Mouse (Mus musculus): Measurements from ENCODE around the gene 2700081O15Rik. TPM values are rescaled to one million over a fixed set of nuclear protein-coding genes. Genes with fewer than 3 reads are reported as not detected.

2700081O15Rik gene
- polyA plus RNA-seq, 1 experiment from 2014 or later, result 15.1 TPM

DNA sequence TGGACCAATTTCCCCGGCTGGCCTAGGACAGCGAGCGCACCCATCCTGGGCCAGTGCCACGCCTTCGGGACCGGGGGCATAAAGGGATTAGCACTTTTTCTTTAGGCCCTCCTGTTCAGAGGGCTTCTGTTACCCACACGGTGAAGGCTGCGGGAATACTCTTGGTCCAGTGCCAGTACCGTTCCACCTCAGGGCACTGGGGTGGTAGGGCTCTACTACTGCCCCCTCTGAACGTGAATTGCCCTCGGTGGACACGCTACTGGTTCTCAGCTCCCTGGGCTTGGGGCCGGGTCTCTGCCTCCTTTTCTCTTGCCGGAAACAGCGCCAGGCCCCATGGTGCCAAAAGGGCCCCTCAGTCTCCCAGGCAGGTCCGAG lies 6.2 kb downstream of the 2700081O15Rik start:
- H3K4me1 ChIP-seq (ENCODE audit: control insufficient read depth, insufficient read depth, low read length), result peaks cover 50% of the 10 kb centered on the region
- H3K4me2 ChIP-seq (ENCODE audit: low read depth), result peak overlapping the region; percentile 45
- ATAC-seq (ENCODE audit: insufficient read depth, low FRiP score, low TSS enrichment), result 0 out of 2 replicates have a peak, but pooled peaks have one; percentile 10

DNA sequence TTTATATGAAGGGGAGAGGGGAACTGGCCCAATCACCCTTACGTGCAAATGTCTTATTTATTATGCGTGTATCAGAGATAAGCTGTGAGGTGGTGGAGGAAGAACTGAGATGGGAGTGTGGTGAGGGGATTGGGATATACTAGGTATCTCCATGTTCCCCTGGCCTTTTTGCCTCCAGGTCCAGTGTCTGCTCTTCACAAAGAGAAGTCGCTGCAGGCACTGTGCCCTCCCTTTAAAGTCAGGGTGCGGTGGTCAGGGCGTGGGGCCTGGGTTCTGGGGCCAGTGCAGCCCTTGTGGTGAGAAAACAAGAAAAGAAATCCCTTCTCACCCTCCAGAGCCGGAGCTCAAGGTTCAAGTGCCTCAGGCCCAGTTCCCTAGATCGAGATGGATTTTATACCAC lies 6.7 kb downstream of the 2700081O15Rik start:
- Histone ChIP-seq H3K4me3 (ENCODE audit: low read depth, low read length) (peak overlapping the region; percentile 6; the same call in 1 of the 2 replicates), H3K4me2 (ENCODE audit: low read depth) (peak overlapping the region; percentile 45), H3K36me3 (ENCODE audit: control insufficient read depth, insufficient read depth, low read length) (peaks cover 18% of the 10 kb centered on the region), H3K4me1 (ENCODE audit: control insufficient read depth, insufficient read depth, low read length) (peaks cover 48% of the 10 kb centered on the region), H3K27ac (ENCODE audit: low read depth, low read length) (no peak overlapping the region), H3K27me3 (ENCODE audit: control insufficient read depth, insufficient read depth, low read length) (no peaks in the 10 kb centered on the region), H3K9ac (ENCODE audit: low read length) (no peak overlapping the region), H3K9me3 (ENCODE audit: control insufficient read depth, low read length) (no peaks in the 10 kb centered on the region)
- ATAC-seq (ENCODE audit: insufficient read depth, low FRiP score, low TSS enrichment), result no peak
- 62% methylated on average over 7 of the region's 7 CpGs for WGBS
- no peak for DNase-seq (ENCODE audit: low spot score)

More for the DNA sequence above, 6.2 kb downstream of the 2700081O15Rik start:
- DNase-seq (ENCODE audit: low spot score), result no peak
- no peaks in the 10 kb centered on the region for H3K9me3 ChIP-seq (ENCODE audit: control insufficient read depth, low read length)
- WGBS, result 29% methylated on average over 16 of the region's 16 CpGs
- peak overlapping the region; percentile 26 for H3K4me3 ChIP-seq (ENCODE audit: low read depth, low read length)
- H3K36me3 ChIP-seq (ENCODE audit: control insufficient read depth, insufficient read depth, low read length), result peaks cover 18% of the 10 kb centered on the region
- peak overlapping the region; percentile 51 for H3K9ac ChIP-seq (ENCODE audit: low read length)
- 0 out of 2 replicates have a peak overlapping the region, but pooled peaks have one; percentile 20 for H3K27ac ChIP-seq (ENCODE audit: low read depth, low read length)
- H3K27me3 ChIP-seq (ENCODE audit: control insufficient read depth, insufficient read depth, low read length), result no peaks in the 10 kb centered on the region

DNA sequence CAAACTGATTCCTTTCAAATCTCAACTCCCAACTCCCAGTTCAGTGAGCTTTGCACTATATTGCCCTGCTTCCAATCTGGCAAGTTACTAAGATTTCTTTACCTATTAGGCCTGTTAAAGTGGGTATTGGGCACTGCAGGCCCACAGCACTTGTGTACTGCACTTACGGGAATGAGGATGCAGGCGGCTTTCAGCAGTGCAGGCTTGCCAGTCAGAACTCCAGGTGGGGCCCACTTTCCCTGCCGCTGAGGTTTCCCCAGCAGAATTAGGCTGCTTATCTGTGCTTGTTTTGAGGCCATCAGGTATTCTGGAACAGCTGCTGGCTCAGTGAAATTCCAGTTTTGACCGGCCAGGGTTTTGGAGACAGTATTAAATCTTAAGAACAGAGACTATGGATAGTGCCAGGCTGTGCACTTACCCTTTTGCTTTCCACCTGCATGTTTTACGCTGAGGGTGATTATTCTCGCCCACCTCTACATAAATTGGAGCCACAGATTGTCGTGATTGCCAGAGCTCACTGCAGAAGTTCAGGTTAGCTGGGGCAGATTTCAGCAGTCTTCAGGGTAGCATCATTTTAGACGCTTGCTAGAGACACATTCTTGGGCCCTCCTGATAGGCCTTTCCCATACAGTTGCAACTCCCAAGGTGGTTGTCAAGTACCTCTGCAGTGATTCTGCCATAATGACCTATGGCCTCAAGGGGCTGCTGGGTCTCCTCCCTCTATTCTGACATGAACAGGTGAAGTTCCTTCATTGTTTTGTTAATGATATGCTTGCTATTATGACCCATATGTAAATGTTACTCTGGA lies 7.4 kb downstream of the 2700081O15Rik start:
- no peaks in the 10 kb centered on the region for H3K9me3 ChIP-seq (ENCODE audit: control insufficient read depth, low read length)
- H3K4me3 ChIP-seq (ENCODE audit: low read depth, low read length), result no peak overlapping the region
- no peak for ATAC-seq (ENCODE audit: insufficient read depth, low FRiP score, low TSS enrichment)
- H3K4me1 ChIP-seq (ENCODE audit: control insufficient read depth, insufficient read depth, low read length), result peaks cover 41% of the 10 kb centered on the region
- H3K9ac ChIP-seq (ENCODE audit: low read length), result no peak overlapping the region
- H3K4me2 ChIP-seq (ENCODE audit: low read depth), result peak overlapping the region; percentile 10; the same call in 1 of the 2 replicates
- peaks cover 18% of the 10 kb centered on the region for H3K36me3 ChIP-seq (ENCODE audit: control insufficient read depth, insufficient read depth, low read length)
- DNase-seq (ENCODE audit: low spot score), result no peak
- 74% methylated on average over 8 of the region's 8 CpGs for WGBS
- H3K27ac ChIP-seq (ENCODE audit: low read depth, low read length), result no peak overlapping the region
- H3K27me3 ChIP-seq (ENCODE audit: control insufficient read depth, insufficient read depth, low read length), result no peaks in the 10 kb centered on the region

DNA sequence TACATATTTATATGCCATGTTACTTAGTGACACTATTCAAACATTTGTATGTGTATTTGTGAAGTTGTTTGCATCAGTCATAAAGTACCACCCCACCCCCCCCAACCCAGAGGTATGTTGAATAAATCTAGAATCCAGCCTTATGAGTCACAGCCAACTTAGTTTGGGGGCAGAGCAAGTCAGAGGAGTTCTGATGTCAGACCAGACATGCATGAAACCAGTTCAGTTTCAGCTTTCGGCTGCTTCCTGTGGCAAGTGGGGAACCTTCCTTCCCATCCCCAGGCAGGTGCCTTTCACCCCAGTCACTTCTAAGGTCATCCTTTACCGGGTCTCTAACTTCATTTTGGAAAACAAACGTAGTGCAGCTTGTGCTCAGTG lies 8.0 kb downstream of the 2700081O15Rik start:
- H3K4me2 ChIP-seq (ENCODE audit: low read depth), result no peak overlapping the region
- H3K9ac ChIP-seq (ENCODE audit: low read length), result no peak overlapping the region
- H3K4me3 ChIP-seq (ENCODE audit: low read depth, low read length), result no peak overlapping the region
- no peaks in the 10 kb centered on the region for H3K9me3 ChIP-seq (ENCODE audit: control insufficient read depth, low read length)
- no peak overlapping the region for H3K27ac ChIP-seq (ENCODE audit: low read depth, low read length)
- H3K27me3 ChIP-seq (ENCODE audit: control insufficient read depth, insufficient read depth, low read length), result no peaks in the 10 kb centered on the region
- peaks cover 36% of the 10 kb centered on the region for H3K4me1 ChIP-seq (ENCODE audit: control insufficient read depth, insufficient read depth, low read length)
- H3K36me3 ChIP-seq (ENCODE audit: control insufficient read depth, insufficient read depth, low read length), result peaks cover 18% of the 10 kb centered on the region
- WGBS, result 59% methylated on average over 3 of the region's 3 CpGs
- DNase-seq (ENCODE audit: low spot score) (no peak), ATAC-seq (ENCODE audit: insufficient read depth, low FRiP score, low TSS enrichment) (no peak)

DNA sequence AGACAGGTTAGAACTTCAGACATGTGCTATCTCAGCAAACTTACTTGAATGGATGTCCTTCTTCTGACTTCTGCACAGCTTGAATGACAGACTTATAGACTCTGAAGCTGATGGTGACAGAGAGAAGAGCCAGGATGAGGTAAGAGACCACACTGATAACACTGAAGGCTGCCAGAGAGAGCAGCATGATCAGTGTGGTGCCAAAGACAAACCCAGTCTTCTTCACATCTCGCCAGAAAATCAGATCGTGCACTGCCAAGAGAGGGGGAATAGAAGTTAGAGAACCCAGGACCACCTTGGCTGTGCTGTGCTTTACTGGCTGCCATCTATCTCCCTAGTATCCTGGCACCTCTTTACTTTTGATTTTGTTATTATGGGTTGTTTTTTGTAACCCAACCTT lies 17.5 kb downstream of the 2700081O15Rik start:
- ATAC-seq (ENCODE audit: insufficient read depth, low FRiP score, low TSS enrichment), result no peak
- 85% methylated on average over 2 of the region's 2 CpGs for WGBS
- Histone ChIP-seq H3K27me3 (ENCODE audit: control insufficient read depth, insufficient read depth, low read length) (no peaks in the 10 kb centered on the region), H3K9ac (ENCODE audit: low read length) (no peak overlapping the region), H3K9me3 (ENCODE audit: control insufficient read depth, low read length) (no peaks in the 10 kb centered on the region), H3K4me1 (ENCODE audit: control insufficient read depth, insufficient read depth, low read length) (no peaks in the 10 kb centered on the region), H3K36me3 (ENCODE audit: control insufficient read depth, insufficient read depth, low read length) (peaks cover 3% of the 10 kb centered on the region; the same call in 1 of the 2 replicates), H3K27ac (ENCODE audit: low read depth, low read length) (no peak overlapping the region), H3K4me2 (ENCODE audit: low read depth) (no peak overlapping the region), H3K4me3 (ENCODE audit: low read depth, low read length) (no peak overlapping the region)
- no peak for DNase-seq (ENCODE audit: low spot score)

DNA sequence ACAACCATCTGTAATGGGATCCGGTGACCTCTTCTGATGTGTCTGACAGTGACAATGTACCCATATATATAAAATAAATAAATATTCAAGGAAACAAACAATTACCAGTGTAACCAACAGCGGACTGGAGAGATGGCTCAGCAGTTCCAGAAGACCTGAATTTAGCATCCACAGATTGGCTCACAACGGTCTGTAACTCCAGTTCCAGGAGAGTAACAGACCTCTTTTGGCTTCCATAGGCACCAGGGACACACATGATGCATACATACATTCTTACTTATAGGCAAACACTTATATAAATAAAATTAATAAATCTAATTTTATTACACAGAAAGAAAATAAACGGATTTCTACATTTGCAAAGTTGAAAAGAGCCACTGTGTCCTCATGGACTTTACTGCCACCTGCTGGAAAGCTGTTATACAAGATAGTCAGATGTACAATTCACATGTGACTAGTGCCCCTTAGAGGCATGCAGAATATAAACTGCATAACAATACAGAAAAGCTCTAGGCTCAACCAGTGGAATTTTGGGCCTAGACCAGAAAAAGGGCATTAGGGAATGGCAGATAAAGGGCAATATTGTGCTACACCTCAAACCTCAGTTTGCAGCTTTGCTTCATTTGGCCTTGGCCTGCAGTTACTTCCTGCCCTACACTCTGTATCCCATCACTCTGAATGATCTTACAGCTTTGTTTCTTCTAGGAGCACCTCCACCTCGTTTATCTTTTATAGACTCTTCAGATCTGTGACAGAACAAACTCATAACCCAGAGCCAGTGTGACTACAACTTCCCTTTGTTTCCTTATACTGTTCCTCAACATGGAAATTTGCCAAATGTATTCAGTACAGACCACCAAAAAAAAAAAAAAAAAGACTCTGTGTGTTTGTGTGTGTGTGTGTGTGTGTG lies 18.9 kb downstream of the 2700081O15Rik start:
- ATAC-seq (ENCODE audit: insufficient read depth, low FRiP score, low TSS enrichment) (no peak), DNase-seq (ENCODE audit: low spot score) (no peak)
- Histone ChIP-seq H3K36me3 (ENCODE audit: control insufficient read depth, insufficient read depth, low read length) (peaks cover 3% of the 10 kb centered on the region; the same call in 1 of the 2 replicates), H3K27ac (ENCODE audit: low read depth, low read length) (no peak overlapping the region), H3K4me2 (ENCODE audit: low read depth) (no peak overlapping the region), H3K4me1 (ENCODE audit: control insufficient read depth, insufficient read depth, low read length) (no peaks in the 10 kb centered on the region), H3K9me3 (ENCODE audit: control insufficient read depth, low read length) (no peaks in the 10 kb centered on the region), H3K27me3 (ENCODE audit: control insufficient read depth, insufficient read depth, low read length) (no peaks in the 10 kb centered on the region), H3K4me3 (ENCODE audit: low read depth, low read length) (no peak overlapping the region), H3K9ac (ENCODE audit: low read length) (no peak overlapping the region)
- 81% methylated on average over 5 of the region's 5 CpGs for WGBS

DNA sequence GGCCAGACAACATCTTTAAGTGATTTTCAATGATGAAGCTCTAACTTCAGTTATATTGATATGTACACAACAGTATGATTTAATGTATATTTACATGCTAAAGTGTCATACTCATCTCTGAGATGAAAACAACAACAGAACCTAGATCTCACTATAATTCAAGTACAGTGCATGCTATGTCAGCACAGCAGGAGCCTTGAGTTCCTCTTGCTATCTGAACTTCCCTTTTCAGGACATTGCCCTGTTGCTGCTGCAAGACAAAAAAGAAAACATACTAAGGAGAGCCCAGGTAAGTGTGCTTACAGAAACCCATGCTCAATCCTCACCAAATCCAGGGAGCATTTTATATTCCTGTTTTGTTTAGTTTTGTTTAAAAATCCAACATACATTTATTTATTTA lies 20.9 kb downstream of the 2700081O15Rik start:
- DNase-seq (ENCODE audit: low spot score) (no peak), ATAC-seq (ENCODE audit: insufficient read depth, low FRiP score, low TSS enrichment) (no peak)
- no peak overlapping the region for H3K27ac ChIP-seq (ENCODE audit: low read depth, low read length)
- no peak overlapping the region for H3K4me2 ChIP-seq (ENCODE audit: low read depth)
- no peaks in the 10 kb centered on the region for H3K4me1 ChIP-seq (ENCODE audit: control insufficient read depth, insufficient read depth, low read length)
- H3K9me3 ChIP-seq (ENCODE audit: control insufficient read depth, low read length), result no peaks in the 10 kb centered on the region
- H3K4me3 ChIP-seq (ENCODE audit: low read depth, low read length), result no peak overlapping the region
- no peaks in the 10 kb centered on the region for H3K27me3 ChIP-seq (ENCODE audit: control insufficient read depth, insufficient read depth, low read length)
- H3K9ac ChIP-seq (ENCODE audit: low read length), result no peak overlapping the region
- H3K36me3 ChIP-seq (ENCODE audit: control insufficient read depth, insufficient read depth, low read length), result peaks cover 3% of the 10 kb centered on the region; the same call in 1 of the 2 replicates

DNA sequence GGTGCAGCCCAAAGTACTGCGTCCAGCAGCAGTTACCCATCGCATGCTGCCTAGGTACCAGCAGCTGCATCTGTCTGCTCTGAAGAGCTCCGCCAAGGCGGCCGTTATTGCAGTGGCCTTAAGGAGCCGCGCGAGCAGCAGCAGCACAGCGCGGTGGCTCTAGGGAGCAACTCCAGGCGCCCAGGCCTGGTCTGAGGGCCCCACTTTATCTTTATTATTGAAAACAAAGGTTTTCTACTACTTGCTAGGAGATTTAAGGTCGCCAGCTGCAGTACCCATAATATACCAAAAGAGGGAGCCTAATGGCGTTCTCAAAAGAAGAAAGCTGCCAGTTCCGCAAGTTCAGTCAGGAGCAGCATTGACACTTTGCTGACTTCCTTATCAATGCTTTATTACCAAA lies 24.1 kb downstream of the 2700081O15Rik start:
- no peak overlapping the region for H3K4me3 ChIP-seq (ENCODE audit: low read depth, low read length)
- H3K9ac ChIP-seq (ENCODE audit: low read length), result no peak overlapping the region
- H3K27me3 ChIP-seq (ENCODE audit: control insufficient read depth, insufficient read depth, low read length), result no peaks in the 10 kb centered on the region
- H3K4me2 ChIP-seq (ENCODE audit: low read depth), result no peak overlapping the region
- no peaks in the 10 kb centered on the region for H3K36me3 ChIP-seq (ENCODE audit: control insufficient read depth, insufficient read depth, low read length)
- DNase-seq (ENCODE audit: low spot score), result peak; percentile 56
- no peaks in the 10 kb centered on the region for H3K9me3 ChIP-seq (ENCODE audit: control insufficient read depth, low read length)
- no peak overlapping the region for H3K27ac ChIP-seq (ENCODE audit: low read depth, low read length)
- 63% methylated on average over 14 of the region's 14 CpGs for WGBS
- H3K4me1 ChIP-seq (ENCODE audit: control insufficient read depth, insufficient read depth, low read length), result no peaks in the 10 kb centered on the region
- no peak for ATAC-seq (ENCODE audit: insufficient read depth, low FRiP score, low TSS enrichment)
